Mouse (Mus musculus) cortical plate, adult 2 months (tissue): ENCODE data around the gene Nrtn. TPM values are rescaled to one million over a fixed set of nuclear protein-coding genes. Genes with fewer than 3 reads are reported as not detected.

Experiments
- H3K27ac ChIP-seq: fragments of 200-500 bp; 2 replicates; pipeline ENCODE4 v1.5.1; 2012; ENCODE audit warnings: low read length, control low read depth, inconsistent platforms; ENCODE audit not compliant: insufficient read depth
- H3K4me1 ChIP-seq: fragments of 200-500 bp; 2 replicates; pipeline ENCODE4 v1.6.1; 2011; ENCODE audit warnings: low read length; ENCODE audit not compliant: control insufficient read depth, insufficient read depth
- H3K4me3 ChIP-seq: fragments of 200-500 bp; 2 replicates; pipeline ENCODE4 v1.5.1; 2011; ENCODE audit warnings: mild to moderate bottlenecking, low read length, control low read depth; ENCODE audit not compliant: insufficient read depth
- CTCF ChIP-seq: fragments of 200-500 bp; IDR thresholded peaks from 2 replicates; pipeline ENCODE4 v1.5.1; 2011; ENCODE audit warnings: mild to moderate bottlenecking, control low read depth, low read length; ENCODE audit not compliant: insufficient read depth; ENCODE audit errors: extremely low read depth
- POLR2A ChIP-seq: fragments of 200-500 bp; IDR thresholded peaks from 2 replicates; pipeline ENCODE4 v1.6.1; 2011; ENCODE audit warnings: mild to moderate bottlenecking, low read length, control low read depth; ENCODE audit not compliant: insufficient read depth; ENCODE audit errors: extremely low read depth
- polyA plus RNA-seq: library from polyadenylated mRNA; depleted of rRNA; stranded (reverse); fragments of >200 nt; gene quantifications from 2 replicates; pipeline ENCODE4 v1.2.3, GENCODE M21; 2012; rRNA removed

The Nrtn gene
- 7.4 and 8.6 TPM in 2 replicates for polyA plus RNA-seq

- H3K4me3 ChIP-seq, result peak within 1 kb of the TSS; percentile 17
- H3K27ac ChIP-seq, result no peak within 1 kb of the TSS
- no peaks in the 10 kb centered on the region for H3K4me1 ChIP-seq
- TF ChIP-seq POLR2A (no peak), CTCF (no peak)
Measured at GRCm38 (mm10) chr17:56757416-56758123, at the start of gene Nrtn. TSS of gene Nrtn (minus strand) at chr17:56757530.

GRCm38 (mm10) chr17:56805784-56806183 is 48.5 kb upstream of the Nrtn start:
- no peak for TF ChIP-seq POLR2A
- 0 out of 2 replicates have a peak, but pooled peaks have one; percentile 1 for TF ChIP-seq CTCF
- no peaks in the 10 kb centered on the region; the same call in 1 of the 2 replicates for H3K4me1 ChIP-seq
- H3K4me3 ChIP-seq, result no peak overlapping the region
- H3K27ac ChIP-seq, result no peak overlapping the region

- no peak for TF ChIP-seq POLR2A
- TF ChIP-seq CTCF, result no peak
- H3K4me3 ChIP-seq, result no peak overlapping the region
- no peak overlapping the region for H3K27ac ChIP-seq
- no peaks in the 10 kb centered on the region for H3K4me1 ChIP-seq
Measured at GRCm38 (mm10) chr17:56804952-56805351, 47.6 kb upstream of the Nrtn start.

GRCm38 (mm10) chr17:56802065-56802464 is 44.7 kb upstream of the Nrtn start:
- Histone ChIP-seq H3K4me3 (no peak overlapping the region), H3K27ac (no peak overlapping the region), H3K4me1 (no peaks in the 10 kb centered on the region)
- TF ChIP-seq CTCF, result no peak
- no peak for TF ChIP-seq POLR2A

- Histone ChIP-seq H3K4me3 (no peak overlapping the region), H3K4me1 (no peaks in the 10 kb centered on the region), H3K27ac (no peak overlapping the region)
- TF ChIP-seq CTCF (no peak), POLR2A (no peak)
Measured at GRCm38 (mm10) chr17:56799276-56799675, 41.9 kb upstream of the Nrtn start.

- TF ChIP-seq CTCF, result no peak
- no peak for TF ChIP-seq POLR2A
Measured at GRCm38 (mm10) chr17:56793614-56794319, 36.4 kb upstream of the Nrtn start.

GRCm38 (mm10) chr17:56792588-56792987 is 35.3 kb upstream of the Nrtn start:
- TF ChIP-seq POLR2A (no peak), CTCF (no peak)
- Histone ChIP-seq H3K4me1 (no peaks in the 10 kb centered on the region), H3K4me3 (no peak overlapping the region), H3K27ac (no peak overlapping the region)

More at GRCm38 (mm10) chr17:56793614-56794319, 36.4 kb upstream of the Nrtn start:
- H3K4me1 ChIP-seq, result no peaks in the 10 kb centered on the region
- no peak overlapping the region for H3K4me3 ChIP-seq
- no peak overlapping the region for H3K27ac ChIP-seq

GRCm38 (mm10) chr17:56789286-56789685 is 32.0 kb upstream of the Nrtn start:
- H3K4me3 ChIP-seq, result no peak overlapping the region
- H3K4me1 ChIP-seq, result no peaks in the 10 kb centered on the region
- TF ChIP-seq CTCF (no peak), POLR2A (no peak)
- H3K27ac ChIP-seq, result no peak overlapping the region

- H3K4me1 ChIP-seq, result no peaks in the 10 kb centered on the region
- H3K27ac ChIP-seq, result no peak overlapping the region
- no peak overlapping the region for H3K4me3 ChIP-seq
- TF ChIP-seq POLR2A (no peak), CTCF (no peak)
Measured at GRCm38 (mm10) chr17:56788886-56789285, 31.6 kb upstream of the Nrtn start.

- TF ChIP-seq CTCF, result no peak
- TF ChIP-seq POLR2A, result no peak
- Histone ChIP-seq H3K4me3 (no peak overlapping the region), H3K27ac (no peak overlapping the region), H3K4me1 (no peaks in the 10 kb centered on the region)
Measured at GRCm38 (mm10) chr17:56780291-56780978, 23.1 kb upstream of the Nrtn start.
